Mouse (Mus musculus): ENCODE measurements around the gene Agpat4.

DNA sequence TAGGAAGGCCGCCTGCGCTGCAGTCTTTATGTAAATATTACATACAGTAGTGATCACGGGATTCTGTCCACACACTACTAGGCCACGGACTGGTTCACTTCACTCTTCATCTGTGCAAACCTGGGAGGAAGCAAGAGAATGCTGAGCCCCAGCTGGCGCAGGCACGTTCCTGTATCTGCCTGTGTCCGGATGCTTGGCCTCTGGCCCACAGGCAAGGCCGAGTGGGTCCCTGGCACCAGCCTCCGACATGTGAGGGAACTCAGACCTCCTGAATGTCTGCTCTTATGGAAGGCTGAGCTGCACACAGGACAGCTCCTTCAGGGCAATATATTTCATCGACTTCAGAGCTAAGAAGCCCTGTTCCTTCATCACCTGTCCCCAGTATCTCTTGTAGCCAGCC is 109.5 kb downstream of the Agpat4 start:
- TF ChIP-seq CTCF (IDR thresholded peaks at IDR 0.05; ENCODE audit: borderline replicate concordance, extremely low read depth, insufficient read depth, insufficient read length) (no peak), POLR2A (IDR thresholded peaks at IDR 0.05; ENCODE audit: borderline replicate concordance, extremely low read depth, insufficient read depth, insufficient read length, poor library complexity, severe bottlenecking) (no peak)

Measured in brain, embryonic 14.5 days (tissue).